Mouse (Mus musculus): Measurements from ENCODE around the gene Lars2.
"Not testable (repeated sequence)": the region's sequence is repeated elsewhere in the genome, so short reads cannot be mapped to it uniquely, and the experiment has no call there.

Gene Lars2

GRCm38 (mm10) chr9:123366708-123367385, at the start of gene Lars2:
Gene Lars2 (plus strand): TSS chr9:123366927.
- DNase-seq, result peak; percentile 94

GRCm38 (mm10) chr9:123326106-123326505, 40.6 kb upstream of the Lars2 start:
- DNase-seq, result no peak

GRCm38 (mm10) chr9:123328336-123328735, 38.4 kb upstream of the Lars2 start:
- DNase-seq, result no peak

- no peak for DNase-seq
Observed at GRCm38 (mm10) chr9:123329831-123330230, 36.9 kb upstream of the Lars2 start.

- DNase-seq, result not testable (repeated sequence)
Observed at GRCm38 (mm10) chr9:123330271-123330670, 36.5 kb upstream of the Lars2 start.

- DNase-seq, result no peak
Observed at GRCm38 (mm10) chr9:123333479-123333878, 33.2 kb upstream of the Lars2 start.

- no peak for DNase-seq
Observed at GRCm38 (mm10) chr9:123335044-123335670, 31.6 kb upstream of the Lars2 start.

GRCm38 (mm10) chr9:123339651-123340144, 27.0 kb upstream of the Lars2 start:
- DNase-seq, result no peak

GRCm38 (mm10) chr9:123341256-123341655, 25.5 kb upstream of the Lars2 start:
- no peak for DNase-seq

- no peak for DNase-seq
Observed at GRCm38 (mm10) chr9:123343069-123343468, 23.7 kb upstream of the Lars2 start.

GRCm38 (mm10) chr9:123349286-123349685, 17.4 kb upstream of the Lars2 start:
- DNase-seq, result not testable (repeated sequence)

GRCm38 (mm10) chr9:123359981-123360380, 6.7 kb upstream of the Lars2 start:
- no peak for DNase-seq

GRCm38 (mm10) chr9:123365353-123365752, 1.4 kb upstream of the Lars2 start:
- DNase-seq, result no peak

GRCm38 (mm10) chr9:123365942-123366707, 602 bp upstream of the Lars2 start:
- DNase-seq, result peak; percentile 11

GRCm38 (mm10) chr9:123367636-123368035, 909 bp downstream of the Lars2 start:
- no peak for DNase-seq

- DNase-seq, result no peak
Observed at GRCm38 (mm10) chr9:123382399-123382798, 15.7 kb downstream of the Lars2 start.

- peak; percentile 57 for DNase-seq
Observed at GRCm38 (mm10) chr9:123384696-123385095, 18.0 kb downstream of the Lars2 start.

GRCm38 (mm10) chr9:123385352-123386198, 18.8 kb downstream of the Lars2 start:
- DNase-seq, result no peak

- DNase-seq, result no peak
Observed at GRCm38 (mm10) chr9:123386347-123386746, 19.6 kb downstream of the Lars2 start.

- DNase-seq, result not testable (repeated sequence)
Observed at GRCm38 (mm10) chr9:123388087-123389007, 21.6 kb downstream of the Lars2 start.

- DNase-seq, result no peak
Observed at GRCm38 (mm10) chr9:123391140-123391849, 24.6 kb downstream of the Lars2 start.

All from right cerebral cortex, adult 18-20 months (tissue).